Mouse (Mus musculus): Measurements from ENCODE around the gene Slc7a11. TPM values are rescaled to one million over a fixed set of nuclear protein-coding genes. Genes with fewer than 3 reads are reported as not detected.

Gene Slc7a11
- total RNA-seq, 2 experiments from 2014 or later: 23.6 to 27.6 TPM

- no peak for DNase-seq
Observed at GRCm38 (mm10) chr3:50304137-50304536, 139.3 kb downstream of the Slc7a11 start.

DNA sequence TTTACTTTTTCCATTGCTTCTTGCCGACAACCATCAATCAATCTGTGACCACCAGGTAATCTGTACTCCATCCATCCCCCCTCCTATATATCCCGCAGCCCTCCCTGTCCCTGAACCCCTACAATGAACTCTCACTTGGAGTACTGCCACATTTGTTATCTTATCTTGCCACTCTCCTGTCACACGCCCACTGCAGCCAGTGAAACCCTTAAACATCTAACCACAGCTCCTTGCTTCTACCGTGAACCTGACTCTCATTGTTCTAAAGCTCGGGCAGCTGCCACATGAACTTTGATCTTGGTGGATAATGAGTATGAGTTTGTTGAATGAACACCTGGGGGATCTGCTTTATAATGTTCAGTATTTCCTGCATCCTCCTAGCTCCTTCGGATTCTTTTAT lies 140.8 kb downstream of the Slc7a11 start:
- no peak for DNase-seq

- peak in 1 of 2 experiments; percentile 43 for DNase-seq
Observed at GRCm38 (mm10) chr3:50300952-50301303, 142.5 kb downstream of the Slc7a11 start.

DNA sequence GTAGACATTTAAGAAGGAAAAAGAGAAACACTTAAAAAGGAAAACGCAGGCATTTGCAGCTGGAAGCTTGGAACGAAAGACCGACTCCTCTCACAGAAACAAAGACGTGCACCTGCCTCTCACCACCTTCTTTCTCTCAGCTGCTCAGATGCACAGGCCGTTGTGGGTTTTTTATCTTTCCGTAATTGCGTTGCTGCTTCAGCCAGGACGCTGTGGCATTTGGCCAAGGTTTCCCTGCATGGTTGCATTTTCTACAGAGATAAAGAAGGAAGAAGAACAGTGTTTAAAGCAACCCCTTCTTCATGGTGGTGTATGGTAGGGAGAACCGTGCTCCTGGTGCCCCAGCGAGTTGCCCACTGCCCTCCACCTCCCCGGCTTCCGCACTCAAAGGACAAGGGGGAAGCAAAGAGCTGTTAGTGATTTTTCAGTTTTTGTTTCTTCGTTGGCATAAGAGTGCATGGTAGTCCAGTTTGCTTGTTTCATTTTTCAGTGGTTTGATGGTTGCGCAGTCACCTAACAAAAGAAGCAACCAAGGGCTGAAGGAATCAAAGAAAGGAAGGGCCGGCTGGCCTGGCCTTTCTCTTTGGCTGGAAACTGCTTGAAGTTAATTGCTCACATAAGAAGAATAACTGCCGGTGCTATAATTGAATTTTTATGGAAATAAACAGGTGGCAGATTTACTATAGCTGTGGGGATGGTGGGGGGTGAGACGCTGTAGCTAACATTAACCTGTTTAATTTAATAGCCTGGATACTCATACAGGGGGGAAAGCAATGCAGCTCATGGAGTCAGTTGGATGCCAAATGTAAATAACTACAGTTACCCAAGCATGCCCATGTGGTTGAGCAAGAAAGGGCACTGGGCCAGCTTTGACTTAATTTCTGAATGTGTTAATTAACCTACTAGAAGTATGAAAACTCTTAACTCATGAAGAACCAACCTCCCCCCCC lies 143.1 kb downstream of the Slc7a11 start:
- no peak for DNase-seq

DNA sequence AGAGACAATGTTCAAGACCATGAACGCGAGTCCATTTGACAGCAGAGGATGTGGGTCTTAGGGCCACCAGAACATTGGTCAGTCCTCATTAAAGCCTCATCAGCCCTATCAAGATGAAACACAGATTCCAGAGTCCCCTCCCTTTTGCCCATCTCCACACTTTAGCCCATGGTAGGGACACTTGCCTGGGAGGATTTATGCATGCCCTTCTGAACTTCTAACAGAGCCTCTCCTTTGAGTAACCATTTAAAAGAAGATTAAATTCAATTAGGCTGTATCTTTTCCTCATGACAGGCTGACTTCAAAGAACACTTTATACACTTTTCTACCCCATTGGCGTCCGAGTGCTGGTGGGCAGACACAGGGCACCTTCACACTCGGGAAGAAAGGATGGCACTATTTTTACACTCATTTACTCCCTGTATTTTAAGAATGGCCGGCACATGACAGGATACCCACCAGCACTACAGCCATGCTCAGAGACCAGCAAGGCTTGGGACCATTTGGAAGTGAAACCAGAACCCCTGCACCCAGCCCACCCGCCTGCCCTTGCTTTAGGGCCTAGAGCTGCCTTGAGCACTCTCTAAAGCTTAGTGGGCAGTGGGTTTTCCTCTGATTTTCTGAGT lies 144.9 kb downstream of the Slc7a11 start:
- no peak for DNase-seq

DNA sequence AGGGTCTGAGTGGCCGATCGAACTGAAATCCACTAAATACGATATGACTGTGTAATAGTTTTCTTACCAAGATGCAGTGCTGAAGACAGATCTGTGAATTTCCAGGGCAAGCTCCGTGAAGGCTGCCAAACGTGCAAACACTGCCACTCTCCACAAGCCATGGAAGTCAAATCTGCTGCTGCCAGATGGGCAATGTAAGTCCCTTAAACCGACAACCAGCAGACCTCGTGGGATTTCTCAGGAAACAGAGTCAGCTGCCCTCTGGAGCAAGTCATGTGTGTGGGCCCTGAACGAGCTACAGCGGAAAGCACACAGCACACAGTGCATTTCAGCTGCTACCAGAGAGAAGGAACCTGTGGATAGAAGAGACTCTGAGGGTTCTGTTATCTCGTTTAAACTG lies 146.5 kb downstream of the Slc7a11 start:
- DNase-seq: no peak

DNA sequence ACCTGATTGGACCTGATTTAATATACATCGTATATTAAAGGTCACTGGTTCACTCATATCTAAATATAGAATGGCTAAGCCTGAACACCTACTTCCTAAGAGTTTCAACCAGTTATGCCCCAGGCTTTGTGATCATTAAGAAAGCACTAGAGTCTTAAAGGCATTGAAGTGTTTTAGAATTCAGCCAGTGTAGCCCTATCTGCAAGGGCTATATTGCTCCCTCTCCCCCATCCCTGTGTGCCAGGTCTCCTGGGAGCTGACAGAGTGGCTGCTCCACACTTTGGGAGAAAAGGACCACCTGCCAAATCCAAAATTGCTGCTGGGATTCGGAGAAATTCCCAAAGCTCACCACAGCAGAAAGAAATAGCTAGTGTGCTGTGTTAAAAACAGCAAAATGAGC lies 168.4 kb downstream of the Slc7a11 start:
- DNase-seq: no peak

GRCm38 (mm10) chr3:50272222-50272621 lies 171.2 kb downstream of the Slc7a11 start:
- no peak for DNase-seq

DNA sequence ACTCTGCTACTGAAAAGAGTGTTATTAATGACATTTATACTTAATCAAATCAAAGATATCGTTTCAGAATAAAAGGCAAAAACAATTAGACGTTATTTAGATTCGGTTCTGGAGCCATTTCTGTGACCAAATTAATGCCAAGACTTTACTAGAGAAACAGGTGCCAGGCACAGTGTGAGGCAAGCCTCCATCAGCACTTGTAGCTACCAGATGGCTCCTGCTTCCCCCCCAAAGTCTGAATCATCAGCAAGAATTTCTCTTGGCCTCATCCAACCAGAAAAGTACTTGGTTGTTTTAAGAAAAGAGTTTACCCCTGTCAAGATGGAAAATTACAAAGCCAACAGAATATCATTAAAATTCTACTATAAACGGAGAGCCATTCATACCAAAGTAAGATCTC lies 173.7 kb downstream of the Slc7a11 start:
- DNase-seq: peak; percentile 27 to 40

DNA sequence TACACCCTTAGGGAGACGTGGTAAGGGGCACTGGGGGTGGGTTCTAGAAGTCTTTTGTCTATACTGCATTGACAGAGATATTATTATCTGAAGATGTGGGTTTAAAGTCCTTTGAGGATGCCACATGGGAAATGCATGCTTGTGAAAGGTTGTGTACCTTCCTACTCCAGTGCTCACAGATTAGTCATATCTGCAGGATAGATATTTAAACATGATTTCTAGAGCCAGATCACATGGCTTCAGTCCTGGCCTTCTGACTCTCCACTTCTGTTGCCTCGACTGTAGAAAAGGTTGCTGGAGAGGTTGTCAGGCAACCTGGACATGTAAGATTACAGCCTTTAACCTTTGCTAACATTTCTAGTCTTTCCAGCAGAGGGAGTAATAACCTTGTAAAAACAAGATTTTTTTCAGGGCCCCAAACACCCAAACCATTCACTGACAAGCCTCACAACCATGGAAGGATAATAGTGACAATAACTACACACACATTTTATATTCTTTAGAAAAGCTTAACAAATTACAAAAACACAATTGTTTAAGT lies 180.8 kb downstream of the Slc7a11 start:
- DNase-seq: no peak

DNA sequence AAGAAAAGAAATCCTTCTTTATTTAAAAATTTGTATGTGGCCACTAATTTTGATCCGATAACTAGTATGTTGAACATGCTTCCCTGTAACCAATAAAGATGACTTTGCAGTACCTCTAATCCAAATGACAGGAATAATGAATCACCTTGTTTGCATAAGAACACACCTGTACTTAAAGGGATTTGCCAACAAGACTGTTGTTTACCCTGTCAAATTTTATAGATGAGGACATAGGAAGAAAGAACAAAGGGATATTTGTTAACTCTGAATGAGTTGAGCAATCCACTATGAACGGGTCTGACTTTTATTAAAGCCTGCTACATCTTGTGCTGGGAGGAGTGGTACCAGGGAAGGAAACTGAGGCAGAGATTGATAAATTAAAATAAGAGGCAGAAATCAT lies 181.3 kb downstream of the Slc7a11 start:
- no peak for DNase-seq

GRCm38 (mm10) chr3:50260667-50261066 lies 182.7 kb downstream of the Slc7a11 start:
- no peak for DNase-seq

DNA sequence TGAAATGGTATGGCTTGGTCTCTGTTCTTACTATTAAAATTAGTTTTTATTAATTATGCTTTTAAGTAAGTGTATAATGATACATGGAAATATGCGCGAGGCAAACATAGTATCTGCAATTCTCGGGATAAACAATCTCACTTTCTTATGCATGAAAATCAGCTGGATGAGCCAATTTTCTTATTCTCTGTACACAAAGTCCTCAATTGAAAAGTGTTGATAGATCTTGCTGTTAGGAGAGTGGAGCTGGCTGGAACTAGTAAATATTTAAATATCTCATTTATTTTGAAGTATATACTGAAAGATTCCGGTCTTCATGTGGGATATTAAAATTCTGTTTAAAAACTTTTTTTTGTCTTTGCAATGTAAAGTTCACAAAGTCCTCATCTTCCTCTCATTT lies 184.6 kb downstream of the Slc7a11 start:
- DNase-seq: no peak

DNA sequence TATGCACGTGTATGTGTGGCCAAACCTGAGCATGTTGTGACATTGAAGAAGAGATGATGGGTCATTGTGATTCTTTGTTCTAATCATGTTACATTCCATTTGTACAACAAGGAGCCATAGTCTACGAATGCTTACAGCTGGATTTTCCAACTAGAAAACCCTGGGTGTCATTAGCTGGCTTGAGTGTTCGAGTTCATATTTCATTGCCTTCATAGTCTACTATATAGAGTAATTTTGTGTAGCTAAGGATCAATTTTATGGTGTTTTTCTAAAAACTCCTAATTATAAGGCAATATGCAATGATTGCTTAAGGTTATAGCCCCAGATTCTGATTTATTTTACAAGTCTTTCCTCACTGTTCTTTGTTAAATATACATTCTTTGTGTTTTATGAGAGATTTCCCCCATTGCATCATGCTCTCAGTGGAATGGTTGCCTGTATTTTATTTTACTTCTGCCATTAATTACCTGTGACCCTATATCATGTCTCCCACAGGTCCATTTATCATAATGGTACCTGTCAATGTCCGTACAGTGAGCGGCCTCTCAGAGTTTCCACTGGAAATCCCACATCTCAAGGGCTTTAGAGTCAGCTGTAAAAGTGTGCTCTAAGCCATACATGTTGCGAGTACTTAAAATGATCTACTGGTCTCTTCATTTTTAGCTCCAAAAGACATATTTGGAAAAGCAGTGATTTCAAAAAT lies 193.7 kb downstream of the Slc7a11 start:
- DNase-seq: no peak

- DNase-seq: no peak
Observed at GRCm38 (mm10) chr3:50235990-50236389, 207.4 kb downstream of the Slc7a11 start.

DNA sequence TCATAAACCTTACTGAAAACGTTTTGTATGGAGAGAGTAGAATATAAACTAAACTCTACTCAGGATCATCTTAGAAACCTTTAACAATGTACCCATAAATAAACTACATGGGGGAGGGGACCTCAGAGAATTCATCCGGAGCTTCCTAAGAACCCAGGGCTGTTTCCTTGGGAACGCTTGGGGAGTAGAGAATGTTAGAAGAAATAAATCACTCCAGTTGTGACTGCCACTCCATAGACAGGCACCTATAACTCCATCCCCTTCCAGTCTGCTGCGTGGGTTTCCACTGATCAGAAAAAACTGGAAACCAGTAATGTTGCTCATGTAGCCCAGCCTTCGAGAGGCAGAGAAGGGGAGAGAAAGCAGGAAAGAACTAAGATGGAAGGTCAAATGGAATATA lies 210.3 kb downstream of the Slc7a11 start:
- no peak for DNase-seq

DNA sequence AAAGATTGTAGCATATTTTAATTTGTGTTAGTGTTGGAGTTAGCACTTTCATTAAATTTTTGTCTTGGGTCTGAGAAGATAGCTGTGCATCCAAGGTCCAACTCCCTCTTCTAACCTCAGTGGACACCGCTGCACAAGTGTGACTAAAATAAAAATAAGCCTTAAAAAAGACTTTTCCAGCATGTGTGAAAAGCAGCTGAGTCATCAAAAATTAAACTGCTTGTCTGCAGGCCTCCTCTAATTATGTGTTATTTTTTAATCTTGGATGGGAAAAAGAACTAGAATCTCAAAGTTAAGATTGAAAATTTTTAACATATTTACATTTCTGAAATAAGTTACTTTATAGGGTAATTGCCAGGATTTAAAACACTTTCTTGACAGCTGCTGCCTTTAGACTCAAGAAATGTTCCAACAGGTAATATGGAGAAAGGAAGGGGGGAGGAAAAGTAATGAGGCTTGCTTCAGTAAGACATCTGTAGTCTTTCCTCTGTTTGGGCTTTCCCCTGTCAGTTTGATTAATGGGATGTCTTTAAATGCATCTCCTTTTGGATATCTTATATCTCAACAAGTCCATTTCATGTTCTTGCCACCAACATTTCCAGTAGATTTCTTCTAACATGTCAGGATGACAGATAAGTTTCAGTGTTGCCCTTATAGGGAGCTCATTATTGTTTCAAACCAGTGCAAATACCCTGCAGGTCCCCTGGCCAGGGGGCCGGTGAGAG lies 218.9 kb downstream of the Slc7a11 start:
- DNase-seq: no peak

DNA sequence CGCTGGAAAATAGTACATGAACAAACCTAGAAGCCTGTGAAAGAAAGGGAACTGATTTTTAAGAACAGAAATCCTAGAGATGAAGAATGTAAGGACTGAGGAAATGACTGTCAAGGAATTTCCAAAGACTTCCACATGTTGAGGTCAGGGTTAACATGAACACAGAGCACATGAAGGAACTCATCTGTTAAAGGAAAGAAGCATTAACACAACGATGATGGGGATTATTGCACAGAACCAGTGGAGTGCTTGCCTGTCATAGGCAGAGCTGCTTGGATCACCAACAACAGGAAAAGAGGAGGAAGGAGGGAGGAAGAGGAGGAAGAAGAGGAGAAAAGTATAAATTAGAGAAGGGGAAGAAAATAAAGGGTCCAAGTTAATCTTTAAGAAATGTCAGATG lies 223.0 kb downstream of the Slc7a11 start:
- no peak for DNase-seq

DNA sequence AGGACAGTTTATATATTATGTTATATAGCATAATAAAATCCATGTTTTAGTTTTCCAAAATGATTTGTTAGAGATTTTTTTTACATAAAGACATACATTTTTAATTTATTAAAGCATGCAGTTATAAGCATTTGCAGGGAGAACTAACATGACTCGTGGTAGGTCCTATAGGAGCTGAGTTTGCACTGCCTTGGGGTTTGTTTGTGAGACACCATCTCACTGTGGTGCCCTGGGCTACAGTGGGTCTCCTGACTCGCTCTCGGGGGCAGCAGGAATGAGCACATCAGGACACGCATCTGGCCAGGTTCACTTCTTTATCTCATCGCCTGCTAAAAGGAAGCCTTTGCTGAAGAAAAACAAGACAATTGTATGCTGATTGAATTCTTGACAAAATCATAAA lies 257.0 kb downstream of the Slc7a11 start:
- DNase-seq: no peak

GRCm38 (mm10) chr3:50185879-50186278 lies 257.5 kb downstream of the Slc7a11 start:
- DNase-seq: no peak

- no peak for DNase-seq
Observed at GRCm38 (mm10) chr3:50160756-50161155, 282.7 kb downstream of the Slc7a11 start.

GRCm38 (mm10) chr3:50144144-50144543 lies 299.3 kb downstream of the Slc7a11 start:
- DNase-seq: no peak
